Mouse (Mus musculus) mouse embryonic stem cell (cell line): Measurements from ENCODE around the gene Fbrs.
"Not testable (repeated sequence)": the region's sequence is repeated elsewhere in the genome, so short reads cannot be mapped to it uniquely, and the experiment has no call there.

ENCODE experiments used
- in situ Hi-C, 2 experiments: fragments of 300-500 bp; cut with MboI; formaldehyde crosslinking; loops; 1 replicate in 1 of 2; 3 replicates in 1 of 2; pipeline ENCODE4 v1.14.3; 2019 to 2020; ENCODE audit warnings: low sequenced_read_pairs in 2 of 2, low pct_unique_long_range_greater_than_20kb in 1 of 2, mixed read lengths in 1 of 2; ENCODE audit not compliant: unreplicated experiment in 1 of 2

Gene Fbrs

GRCm38 (mm10) chr7:127478635-127479317 lies at the start of gene Fbrs:
TSS of gene Fbrs (plus strand) at chr7:127479199.
- in situ Hi-C loops = no loop called here

GRCm38 (mm10) chr7:127435206-127435605 lies 43.8 kb upstream of the Fbrs start:
- in situ Hi-C loops = no loop called here

- in situ Hi-C loops = no loop called here
Observed at GRCm38 (mm10) chr7:127437724-127438123, 41.3 kb upstream of the Fbrs start.

GRCm38 (mm10) chr7:127443976-127444375 lies 35.0 kb upstream of the Fbrs start:
- in situ Hi-C loops = loop anchor here in 1 of 2 experiments (10.0 kb wide), 1 partner anchor 61 kb away; no protein-coding TSS in a partner anchor

GRCm38 (mm10) chr7:127448521-127449300 lies 30.3 kb upstream of the Fbrs start, which contains the start of gene Zfp689:
TSS of gene Zfp689 (minus strand) at chr7:127449158.
- in situ Hi-C loops = loop anchor here (5.0 to 10.0 kb wide), 2 partner anchors 44 to 56 kb away; no protein-coding TSS in a partner anchor

- in situ Hi-C loops = loop anchor here (5.0 to 10.0 kb wide), 2 partner anchors 42 to 55 kb away; no protein-coding TSS in a partner anchor
Observed at GRCm38 (mm10) chr7:127449966-127450365, 29.0 kb upstream of the Fbrs start.

- in situ Hi-C loops = no loop called here
Observed at GRCm38 (mm10) chr7:127453056-127453455, 25.9 kb upstream of the Fbrs start.

GRCm38 (mm10) chr7:127454905-127455304 lies 24.1 kb upstream of the Fbrs start:
- in situ Hi-C loops = no loop called here

GRCm38 (mm10) chr7:127458371-127459122 lies 20.5 kb upstream of the Fbrs start:
- in situ Hi-C loops = not testable (repeated sequence)

GRCm38 (mm10) chr7:127459311-127459710 lies 19.7 kb upstream of the Fbrs start, which contains the start of gene Prr14:
TSS of gene Prr14 (plus strand) at chr7:127459611.
- in situ Hi-C loops = not testable (repeated sequence)

GRCm38 (mm10) chr7:127465191-127465590 lies 13.8 kb upstream of the Fbrs start:
- in situ Hi-C loops = no loop called here

- in situ Hi-C loops = not testable (repeated sequence)
Observed at GRCm38 (mm10) chr7:127465670-127466069, 13.3 kb upstream of the Fbrs start.

GRCm38 (mm10) chr7:127466606-127467005 lies 12.4 kb upstream of the Fbrs start:
- in situ Hi-C loops = no loop called here

- in situ Hi-C loops = no loop called here
Observed at GRCm38 (mm10) chr7:127470011-127470715, 8.8 kb upstream of the Fbrs start.

GRCm38 (mm10) chr7:127470743-127471645 lies 8.0 kb upstream of the Fbrs start:
- in situ Hi-C loops = no loop called here

GRCm38 (mm10) chr7:127471646-127472010 lies 7.4 kb upstream of the Fbrs start:
- in situ Hi-C loops = no loop called here

- in situ Hi-C loops = no loop called here
Observed at GRCm38 (mm10) chr7:127472060-127472459, 6.9 kb upstream of the Fbrs start.
